Mouse (Mus musculus): ENCODE measurements around the gene Btg2. TPM values are rescaled to one million over a fixed set of nuclear protein-coding genes. Genes with fewer than 3 reads are reported as not detected.

The Btg2 gene
- polyA plus RNA-seq, 1 experiment = 481 TPM

GRCm38 (mm10) chr1:134095721-134096120 is 16.8 kb upstream of the Btg2 start:
- no peak for DNase-seq
- WGBS = 86% methylated on average over 4 of the region's 4 CpGs
- H3K4me3 ChIP-seq (ENCODE audit: control insufficient read depth, insufficient read depth, low read length) = no peak overlapping the region
- TF ChIP-seq CTCF (IDR thresholded peaks at IDR 0.05; ENCODE audit: borderline replicate concordance, control insufficient read depth, extremely low read depth, insufficient read depth, low read length, poor library complexity) (no peak), POLR2A (IDR thresholded peaks at IDR 0.05; ENCODE audit: control insufficient read depth, extremely low read depth, insufficient read depth, low read length, poor library complexity) (no peak)
- H3K27ac ChIP-seq (ENCODE audit: control insufficient read depth, insufficient read depth, low read length) = peak overlapping the region; percentile 10; the same call in 1 of the 2 replicates
- H3K27me3 ChIP-seq (ENCODE audit: control insufficient read depth, insufficient read depth, low read length) = no peaks in the 10 kb centered on the region
- H3K4me1 ChIP-seq (replicated peaks; ENCODE audit: control insufficient read depth, insufficient read depth, low read length) = peaks cover 70% of the 10 kb centered on the region
- H3K36me3 ChIP-seq (ENCODE audit: control insufficient read depth, insufficient read depth, low read length) = no peaks in the 10 kb centered on the region

- 64% methylated on average over 7 of the region's 7 CpGs for WGBS
- H3K36me3 ChIP-seq (ENCODE audit: control insufficient read depth, insufficient read depth, low read length) = no peaks in the 10 kb centered on the region
- TF ChIP-seq POLR2A (IDR thresholded peaks at IDR 0.05; ENCODE audit: control insufficient read depth, extremely low read depth, insufficient read depth, low read length, poor library complexity) (no peak), CTCF (IDR thresholded peaks at IDR 0.05; ENCODE audit: borderline replicate concordance, control insufficient read depth, extremely low read depth, insufficient read depth, low read length, poor library complexity) (no peak)
- H3K27me3 ChIP-seq (ENCODE audit: control insufficient read depth, insufficient read depth, low read length) = no peaks in the 10 kb centered on the region
- DNase-seq = no peak
- no peak overlapping the region for H3K27ac ChIP-seq (ENCODE audit: control insufficient read depth, insufficient read depth, low read length)
- H3K4me1 ChIP-seq (replicated peaks; ENCODE audit: control insufficient read depth, insufficient read depth, low read length) = peaks cover 70% of the 10 kb centered on the region
- no peak overlapping the region for H3K4me3 ChIP-seq (ENCODE audit: control insufficient read depth, insufficient read depth, low read length)
Measured at GRCm38 (mm10) chr1:134095033-134095612, 16.2 kb upstream of the Btg2 start.

- DNase-seq = no peak
- TF ChIP-seq CTCF (IDR thresholded peaks at IDR 0.05; ENCODE audit: borderline replicate concordance, control insufficient read depth, extremely low read depth, insufficient read depth, low read length, poor library complexity) (no peak), POLR2A (IDR thresholded peaks at IDR 0.05; ENCODE audit: control insufficient read depth, extremely low read depth, insufficient read depth, low read length, poor library complexity) (no peak)
- no peaks in the 10 kb centered on the region for H3K27me3 ChIP-seq (ENCODE audit: control insufficient read depth, insufficient read depth, low read length)
- no peaks in the 10 kb centered on the region for H3K36me3 ChIP-seq (ENCODE audit: control insufficient read depth, insufficient read depth, low read length)
- H3K27ac ChIP-seq (ENCODE audit: control insufficient read depth, insufficient read depth, low read length) = peak overlapping the region; percentile 69
- 0 out of 2 replicates have a peak overlapping the region, but pooled peaks have one; percentile 56 for H3K4me3 ChIP-seq (ENCODE audit: control insufficient read depth, insufficient read depth, low read length)
- H3K4me1 ChIP-seq (replicated peaks; ENCODE audit: control insufficient read depth, insufficient read depth, low read length) = peaks cover 61% of the 10 kb centered on the region
- 43% methylated on average over 13 of the region's 13 CpGs for WGBS
Measured at GRCm38 (mm10) chr1:134093771-134094526, 15.0 kb upstream of the Btg2 start.

GRCm38 (mm10) chr1:134092852-134093770 is 14.2 kb upstream of the Btg2 start:
- WGBS = 3% methylated on average over 43 of the region's 43 CpGs
- H3K27me3 ChIP-seq (ENCODE audit: control insufficient read depth, insufficient read depth, low read length) = no peaks in the 10 kb centered on the region

GRCm38 (mm10) chr1:134092368-134092767 is 13.4 kb upstream of the Btg2 start:
- no peak for TF ChIP-seq CTCF (IDR thresholded peaks at IDR 0.05; ENCODE audit: borderline replicate concordance, control insufficient read depth, extremely low read depth, insufficient read depth, low read length, poor library complexity)
- TF ChIP-seq POLR2A (IDR thresholded peaks at IDR 0.05; ENCODE audit: control insufficient read depth, extremely low read depth, insufficient read depth, low read length, poor library complexity) = no peak
- no peak for DNase-seq
- WGBS = 63% methylated on average over 6 of the region's 6 CpGs
- H3K36me3 ChIP-seq (ENCODE audit: control insufficient read depth, insufficient read depth, low read length) = no peaks in the 10 kb centered on the region
- H3K27me3 ChIP-seq (ENCODE audit: control insufficient read depth, insufficient read depth, low read length) = no peaks in the 10 kb centered on the region
- H3K4me3 ChIP-seq (ENCODE audit: control insufficient read depth, insufficient read depth, low read length) = no peak overlapping the region
- H3K27ac ChIP-seq (ENCODE audit: control insufficient read depth, insufficient read depth, low read length) = peak overlapping the region; percentile 22
- peaks cover 48% of the 10 kb centered on the region for H3K4me1 ChIP-seq (replicated peaks; ENCODE audit: control insufficient read depth, insufficient read depth, low read length)

More at GRCm38 (mm10) chr1:134092852-134093770, 14.2 kb upstream of the Btg2 start:
- no peak; the same call in 1 of the 2 replicates for TF ChIP-seq CTCF (IDR thresholded peaks at IDR 0.05; ENCODE audit: borderline replicate concordance, control insufficient read depth, extremely low read depth, insufficient read depth, low read length, poor library complexity)
- TF ChIP-seq POLR2A (IDR thresholded peaks at IDR 0.05; ENCODE audit: control insufficient read depth, extremely low read depth, insufficient read depth, low read length, poor library complexity) = 0 out of 2 replicates have a peak, but pooled peaks have one; percentile 42
- H3K4me1 ChIP-seq (replicated peaks; ENCODE audit: control insufficient read depth, insufficient read depth, low read length) = peaks cover 53% of the 10 kb centered on the region
- peak overlapping the region; percentile 56 for H3K4me3 ChIP-seq (ENCODE audit: control insufficient read depth, insufficient read depth, low read length)
- H3K27ac ChIP-seq (ENCODE audit: control insufficient read depth, insufficient read depth, low read length) = peak overlapping the region; percentile 69
- DNase-seq = peak; percentile 87
- no peaks in the 10 kb centered on the region for H3K36me3 ChIP-seq (ENCODE audit: control insufficient read depth, insufficient read depth, low read length)

- TF ChIP-seq POLR2A (IDR thresholded peaks at IDR 0.05; ENCODE audit: control insufficient read depth, extremely low read depth, insufficient read depth, low read length, poor library complexity) (no peak), CTCF (IDR thresholded peaks at IDR 0.05; ENCODE audit: borderline replicate concordance, control insufficient read depth, extremely low read depth, insufficient read depth, low read length, poor library complexity) (no peak)
- no peak for DNase-seq
- no peaks in the 10 kb centered on the region for H3K36me3 ChIP-seq (ENCODE audit: control insufficient read depth, insufficient read depth, low read length)
- H3K27ac ChIP-seq (ENCODE audit: control insufficient read depth, insufficient read depth, low read length) = no peak overlapping the region
- H3K4me3 ChIP-seq (ENCODE audit: control insufficient read depth, insufficient read depth, low read length) = no peak overlapping the region
- H3K4me1 ChIP-seq (replicated peaks; ENCODE audit: control insufficient read depth, insufficient read depth, low read length) = peaks cover 45% of the 10 kb centered on the region
- WGBS = 92% methylated on average over 3 of the region's 3 CpGs
- no peaks in the 10 kb centered on the region for H3K27me3 ChIP-seq (ENCODE audit: control insufficient read depth, insufficient read depth, low read length)
Measured at GRCm38 (mm10) chr1:134091851-134092250, 12.9 kb upstream of the Btg2 start.
